Mouse (Mus musculus) erythroblast, embryonic 14.5 days (primary cell): ENCODE measurements at regions not wholly inside any gene's neighbourhood (a gene's known extent, or its start where the extent isn't known, plus 50 kb on each side); places are given as distances from the start of the nearest gene placed in this dataset.

ENCODE experiments used
- GATA1 ChIP-seq: IDR thresholded peaks from 2 replicates; pipeline ENCODE4 v1.6.1; 2012; ENCODE audit warnings: low read length, inconsistent platforms, mixed read lengths
- TAL1 ChIP-seq: IDR thresholded peaks from 3 replicates; pipeline ENCODE4 v1.6.1; 2012; ENCODE audit warnings: low read length, inconsistent platforms, mixed read lengths

DNA sequence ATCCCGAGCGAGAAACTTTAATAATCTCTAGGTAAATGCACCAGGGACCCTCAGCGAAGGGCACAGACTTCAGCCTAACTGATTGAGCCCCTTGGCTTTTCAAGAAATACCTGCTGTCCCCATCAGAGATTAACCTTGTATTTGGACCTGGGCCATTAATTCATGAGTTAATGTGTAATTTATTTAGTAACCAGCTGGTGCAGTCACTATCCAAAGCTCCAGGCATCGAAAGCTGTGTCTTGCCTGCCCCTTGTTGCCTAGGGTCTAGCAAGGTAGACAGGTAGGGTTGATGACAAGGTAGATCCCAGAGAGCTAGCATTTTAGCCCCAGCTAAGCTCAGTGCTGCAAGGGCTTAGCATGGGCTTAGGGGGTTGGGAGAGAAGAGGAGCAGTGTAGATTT, 80.9 kb upstream of the Runx1 start:
- TF ChIP-seq GATA1: no peak
- no peak for TF ChIP-seq TAL1
